Mouse (Mus musculus): ENCODE data around the gene Frat2. TPM values are rescaled to one million over a fixed set of nuclear protein-coding genes. Genes with fewer than 3 reads are reported as not detected.
"Not testable (repeated sequence)": the region's sequence is repeated elsewhere in the genome, so short reads cannot be mapped to it uniquely, and the experiment has no call there.

Frat2 gene
- 2.8 and 3.1 TPM in 2 replicates for polyA plus RNA-seq (2015; fragmentation: Nextera tagmentation; extraction: Ambion mirVana)

DNA sequence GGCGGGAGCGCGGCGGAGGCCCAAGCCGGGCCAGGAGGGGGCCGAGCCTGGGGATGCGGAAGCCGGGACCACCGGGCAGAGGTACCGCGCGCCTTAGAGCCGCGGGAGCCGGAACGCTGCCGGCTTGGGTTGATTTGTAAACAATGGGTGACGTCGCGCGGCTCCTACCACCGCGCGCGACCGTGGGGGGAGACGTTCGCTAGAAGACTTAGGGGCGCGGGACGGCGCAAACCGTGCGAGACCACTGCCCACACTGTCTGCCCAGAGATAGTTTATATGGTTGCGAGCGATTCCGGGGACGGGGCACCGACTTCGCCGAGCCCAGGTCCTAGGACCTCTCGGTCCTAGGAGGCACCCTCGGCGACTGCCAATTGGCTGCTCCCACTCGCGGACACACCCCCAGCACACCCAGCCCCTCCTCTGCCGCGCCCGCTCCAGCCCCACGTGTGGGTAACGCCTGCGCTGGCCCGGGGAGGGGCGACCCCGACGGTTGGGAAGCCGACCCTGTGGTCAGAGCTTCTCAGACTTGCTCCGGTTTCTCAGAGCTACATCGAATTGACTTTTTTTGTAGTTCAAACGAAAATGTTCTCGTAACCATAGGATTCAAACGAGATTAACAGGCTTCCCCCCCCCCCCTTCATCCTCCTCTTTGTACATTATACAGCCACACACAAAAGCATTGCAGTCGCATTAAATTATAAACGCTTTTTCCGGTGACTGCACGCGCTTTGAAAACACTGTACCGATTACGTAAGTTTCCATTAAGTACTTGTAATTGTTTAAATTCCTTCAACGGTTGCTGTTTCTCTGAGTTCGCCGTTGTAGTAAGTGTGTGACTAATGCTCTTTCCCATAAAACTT, at the start of gene Frat2:
Gene Frat2, minus strand, starts transcription at position 141 of the 860 bp plus-strand sequence.
- ATAC-seq (ENCODE audit: low FRiP score, low read depth): peak; percentile 96
- Histone ChIP-seq H3K27me3 (peaks cover 23% of the 10 kb centered on the region), H3K4me1 (peaks cover 30% of the 10 kb centered on the region), H3K4me2 (replicated peaks) (peak within 1 kb of the TSS; percentile 99), H3K9me3 (no peaks in the 10 kb centered on the region), H3K4me3 (peak within 1 kb of the TSS; percentile 79), H3K36me3 (no peaks in the 10 kb centered on the region), H3K9ac (peak within 1 kb of the TSS; percentile 76), H3K27ac (peak within 1 kb of the TSS; percentile 72; the same call in 1 of the 2 replicates)
- WGBS: under 1% methylated on average over 72 of the region's 72 CpGs

DNA sequence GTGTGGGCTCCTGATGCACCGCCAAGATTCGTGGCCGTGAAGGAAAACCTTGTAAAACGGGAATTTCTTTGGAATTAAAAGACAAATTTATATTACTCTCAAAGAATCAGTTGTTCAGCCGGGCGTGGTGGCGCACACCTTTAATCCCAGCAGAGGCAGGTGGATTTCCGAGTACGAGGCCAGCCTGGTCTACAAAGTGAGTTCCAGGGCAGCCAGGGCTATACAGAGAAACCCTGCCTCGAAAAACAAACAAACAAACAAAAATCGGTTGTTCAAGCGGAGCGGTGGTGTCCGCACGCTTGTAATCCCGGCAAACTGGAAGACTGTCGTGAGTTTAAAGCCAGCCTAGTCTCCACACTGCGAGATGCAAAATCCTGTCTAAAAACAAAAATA, 48.4 kb upstream of the Frat2 start:
- Histone ChIP-seq H3K9me3 (no peaks in the 10 kb centered on the region), H3K4me2 (replicated peaks) (peak overlapping the region; percentile 95), H3K27ac (no peak overlapping the region), H3K36me3 (0 out of 2 replicates have a peak, but pooled peaks cover 3% of the 10 kb centered on the region), H3K4me3 (peak overlapping the region; percentile 79), H3K27me3 (no peaks in the 10 kb centered on the region), H3K4me1 (peaks cover 16% of the 10 kb centered on the region), H3K9ac (peak overlapping the region; percentile 69)
- 0 out of 2 replicates have a peak, but pooled peaks have one; percentile 17 for ATAC-seq (ENCODE audit: low FRiP score, low read depth)
- WGBS: 18% methylated on average over 18 of the region's 18 CpGs

DNA sequence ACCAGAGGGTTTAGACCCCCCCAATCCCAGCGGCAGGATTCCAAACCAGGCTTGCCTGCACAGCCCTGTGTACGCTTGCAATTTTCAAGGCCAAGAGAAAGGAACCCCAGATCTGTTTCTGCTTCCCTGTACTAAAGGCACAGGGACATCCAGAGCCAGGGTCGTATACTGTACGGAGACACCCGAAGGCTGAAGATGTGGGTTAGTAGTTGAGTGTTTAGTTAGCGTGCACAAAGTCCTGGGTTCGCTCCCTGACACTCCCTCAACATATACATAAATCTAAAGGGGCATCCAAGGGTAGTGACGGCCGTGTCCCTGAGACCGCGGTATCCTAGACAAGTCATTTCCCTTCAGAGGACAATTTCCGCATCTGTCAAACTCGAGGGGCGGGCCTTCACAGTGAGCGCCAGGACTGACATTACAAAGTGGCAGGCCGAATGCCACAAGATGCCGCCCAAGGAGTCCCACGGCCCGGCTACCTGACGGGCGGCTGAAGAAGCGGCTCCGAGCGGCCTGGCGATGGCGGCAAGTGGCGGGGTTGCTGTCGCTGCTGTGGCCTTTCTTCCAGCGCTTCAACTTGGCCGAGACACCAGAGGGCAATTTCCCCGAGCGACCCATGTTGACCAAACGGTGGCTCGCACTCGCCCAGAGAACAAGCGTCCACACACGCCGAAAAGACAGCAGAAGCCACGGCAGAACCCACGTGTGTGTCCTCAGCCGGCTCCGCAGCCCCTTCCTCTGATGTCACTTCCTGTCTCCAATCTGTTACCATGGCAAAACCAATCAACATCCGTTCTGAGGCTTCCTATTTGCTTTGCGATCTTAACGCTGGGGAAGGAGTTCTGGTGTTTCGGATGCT, 47.8 kb upstream of the Frat2 start, which contains the start of gene Rrp12:
Gene Rrp12, minus strand, starts transcription at position 714 of the 859 bp plus-strand sequence.
- 1% methylated on average over 46 of the region's 46 CpGs for WGBS
- Histone ChIP-seq H3K27ac (no peak within 1 kb of the TSS), H3K9me3 (no peaks in the 10 kb centered on the region), H3K4me3 (peak within 1 kb of the TSS; percentile 79), H3K36me3 (peaks cover 6% of the 10 kb centered on the region; the same call in 1 of the 2 replicates), H3K4me1 (peaks cover 16% of the 10 kb centered on the region), H3K4me2 (replicated peaks) (peak within 1 kb of the TSS; percentile 95), H3K27me3 (no peaks in the 10 kb centered on the region), H3K9ac (peak within 1 kb of the TSS; percentile 69)
- ATAC-seq (ENCODE audit: low FRiP score, low read depth): peak; percentile 93; the same call in 1 of the 2 replicates

DNA sequence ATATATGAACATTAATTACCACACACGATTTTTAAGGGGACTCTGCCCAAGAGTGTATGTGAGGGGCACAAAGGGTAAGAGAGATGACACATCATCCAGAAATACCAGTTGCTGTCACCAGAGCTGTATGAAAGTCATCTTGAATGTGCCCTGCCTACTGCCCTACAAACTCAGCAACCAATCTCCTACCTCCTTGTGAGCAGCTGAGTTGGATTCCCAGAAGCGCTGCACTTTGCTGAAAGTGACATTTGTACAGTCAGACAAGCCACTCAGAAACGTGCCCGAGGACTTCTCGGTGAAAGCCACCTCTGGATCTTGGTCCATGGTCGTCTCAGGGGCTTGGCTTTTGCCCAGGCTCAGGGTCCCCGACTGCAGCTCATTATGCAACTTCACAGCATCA, 47.0 kb upstream of the Frat2 start:
- H3K27ac ChIP-seq: no peak overlapping the region
- H3K9me3 ChIP-seq: no peaks in the 10 kb centered on the region
- no peaks in the 10 kb centered on the region for H3K27me3 ChIP-seq
- ATAC-seq (ENCODE audit: low FRiP score, low read depth): no peak
- H3K4me2 ChIP-seq (replicated peaks): peak overlapping the region; percentile 95
- H3K4me1 ChIP-seq: peaks cover 16% of the 10 kb centered on the region
- H3K36me3 ChIP-seq: peaks cover 13% of the 10 kb centered on the region
- peak overlapping the region; percentile 69 for H3K9ac ChIP-seq
- H3K4me3 ChIP-seq: peak overlapping the region; percentile 79
- WGBS: 44% methylated on average over 7 of the region's 7 CpGs

DNA sequence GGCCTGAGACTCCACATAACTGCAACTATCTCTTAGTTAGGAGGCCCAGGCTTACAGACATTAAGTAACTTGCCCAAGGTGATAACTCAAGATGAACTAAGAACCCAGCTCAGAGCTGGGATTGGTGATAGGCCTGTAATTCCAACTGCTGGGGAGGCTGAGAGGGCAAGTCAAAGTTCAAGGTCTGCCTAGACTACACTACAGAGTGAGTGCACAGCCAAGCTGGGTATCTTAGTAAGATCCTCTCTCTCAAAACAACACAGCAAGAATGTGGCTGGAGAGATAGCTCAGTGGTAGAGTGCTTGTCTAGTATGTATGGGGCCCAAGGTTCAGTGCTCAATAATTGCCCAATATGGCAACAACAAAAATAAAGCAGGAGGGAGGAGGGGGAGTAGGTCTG, 40.3 kb upstream of the Frat2 start:
- Histone ChIP-seq H3K9me3 (no peaks in the 10 kb centered on the region), H3K4me3 (no peak overlapping the region), H3K27me3 (no peaks in the 10 kb centered on the region), H3K4me2 (replicated peaks) (no peak overlapping the region), H3K4me1 (no peaks in the 10 kb centered on the region), H3K36me3 (peaks cover 79% of the 10 kb centered on the region), H3K9ac (no peak overlapping the region), H3K27ac (no peak overlapping the region)
- no peak for ATAC-seq (ENCODE audit: low FRiP score, low read depth)

DNA sequence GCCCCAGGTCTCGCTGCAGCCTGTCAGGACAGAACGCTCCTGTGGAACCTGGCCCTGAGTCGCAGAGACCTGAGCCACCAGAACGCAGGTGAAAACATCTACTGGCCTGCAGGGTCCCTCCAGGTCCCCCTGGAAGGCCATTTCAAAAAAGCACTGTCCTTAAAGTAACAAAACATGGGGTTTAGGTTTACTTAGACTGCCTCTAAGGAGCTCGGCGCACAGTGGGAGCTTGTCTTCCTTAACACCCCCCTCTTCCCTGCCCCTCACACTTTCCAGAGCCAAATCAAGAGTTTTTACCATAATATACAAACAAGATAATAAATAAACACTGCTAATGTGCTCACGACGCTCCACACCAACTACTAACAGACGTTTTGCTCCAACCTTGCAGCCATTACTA, 36.0 kb upstream of the Frat2 start:
- H3K4me3 ChIP-seq: no peak overlapping the region
- no peak for ATAC-seq (ENCODE audit: low FRiP score, low read depth)
- no peak overlapping the region for H3K4me2 ChIP-seq (replicated peaks)
- no peaks in the 10 kb centered on the region for H3K9me3 ChIP-seq
- H3K27ac ChIP-seq: no peak overlapping the region
- H3K9ac ChIP-seq: no peak overlapping the region
- 92% methylated on average over 9 of the region's 9 CpGs for WGBS
- no peaks in the 10 kb centered on the region for H3K27me3 ChIP-seq
- no peaks in the 10 kb centered on the region for H3K4me1 ChIP-seq
- peaks cover 85% of the 10 kb centered on the region for H3K36me3 ChIP-seq

DNA sequence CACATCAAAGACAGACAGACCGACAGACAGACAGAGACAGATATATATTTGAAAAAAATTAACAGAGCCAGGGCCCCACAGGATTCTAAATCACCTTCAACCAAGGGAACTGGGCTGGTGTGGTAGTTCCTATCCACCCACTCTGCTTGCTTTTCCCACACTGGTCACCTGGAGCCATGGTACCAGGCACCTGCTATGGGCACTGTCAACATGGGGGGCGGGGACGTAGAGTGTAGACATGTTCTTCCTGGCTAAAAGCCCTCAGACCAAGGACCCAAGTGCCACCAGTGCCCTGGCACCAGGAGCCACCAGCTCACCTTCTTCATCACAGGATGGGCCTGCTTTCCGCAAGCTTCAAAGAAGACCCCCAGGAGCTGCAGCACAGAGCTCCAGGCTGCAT, 33.9 kb upstream of the Frat2 start:
- Histone ChIP-seq H3K4me3 (no peak overlapping the region), H3K36me3 (peaks cover 82% of the 10 kb centered on the region), H3K9ac (no peak overlapping the region), H3K9me3 (no peaks in the 10 kb centered on the region), H3K4me2 (replicated peaks) (no peak overlapping the region), H3K4me1 (no peaks in the 10 kb centered on the region), H3K27me3 (no peaks in the 10 kb centered on the region), H3K27ac (no peak overlapping the region)
- ATAC-seq (ENCODE audit: low FRiP score, low read depth): no peak
- 94% methylated on average over 4 of the region's 4 CpGs for WGBS

DNA sequence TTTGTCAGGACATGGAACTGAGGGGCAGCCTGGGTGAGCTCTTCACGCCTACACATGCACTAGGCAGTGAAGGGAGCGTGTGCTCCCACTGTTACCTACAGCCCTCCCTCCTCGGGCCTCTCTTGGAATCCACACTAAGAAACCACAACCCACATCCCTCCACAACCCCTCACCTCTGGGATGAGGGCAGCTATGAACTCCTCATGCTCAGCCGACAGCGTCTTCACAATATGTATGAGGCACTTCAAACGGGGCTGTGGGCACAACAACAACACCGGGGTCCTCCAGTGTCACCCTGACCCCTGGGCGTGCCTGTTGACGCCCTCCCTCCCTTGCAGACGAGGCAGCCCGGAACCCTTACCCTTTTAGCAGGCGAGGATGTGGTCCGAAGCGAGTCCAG, 26.4 kb upstream of the Frat2 start:
- Histone ChIP-seq H3K4me1 (no peaks in the 10 kb centered on the region), H3K9ac (no peak overlapping the region), H3K4me3 (no peak overlapping the region), H3K36me3 (peaks cover 90% of the 10 kb centered on the region), H3K9me3 (no peaks in the 10 kb centered on the region), H3K27ac (no peak overlapping the region), H3K4me2 (replicated peaks) (no peak overlapping the region), H3K27me3 (no peaks in the 10 kb centered on the region)
- WGBS: 92% methylated on average over 14 of the region's 14 CpGs
- no peak for ATAC-seq (ENCODE audit: low FRiP score, low read depth)

DNA sequence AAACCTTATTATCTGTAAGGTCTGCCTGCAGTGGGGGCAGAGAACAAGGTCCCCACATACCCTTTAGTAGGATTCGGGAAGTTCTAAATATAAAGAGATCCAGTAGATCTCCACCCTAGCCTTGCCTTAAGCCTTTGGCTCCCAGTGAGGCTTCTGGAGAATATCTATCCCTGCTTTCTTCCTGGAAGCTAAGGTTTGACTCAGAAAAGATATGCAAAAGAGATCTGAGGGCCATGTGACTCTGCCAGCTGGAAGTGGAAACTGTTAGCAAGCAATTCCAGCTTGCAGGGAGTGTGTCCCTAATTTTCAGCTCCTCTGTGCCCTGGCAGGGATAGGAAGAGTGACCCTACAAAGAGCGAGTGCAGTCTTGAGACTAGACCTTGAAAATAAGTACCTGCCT, 24.4 kb upstream of the Frat2 start:
- Histone ChIP-seq H3K4me2 (replicated peaks) (no peak overlapping the region), H3K27me3 (no peaks in the 10 kb centered on the region), H3K4me3 (no peak overlapping the region), H3K4me1 (no peaks in the 10 kb centered on the region), H3K9me3 (no peaks in the 10 kb centered on the region), H3K36me3 (peaks cover 98% of the 10 kb centered on the region), H3K9ac (no peak overlapping the region), H3K27ac (no peak overlapping the region)
- WGBS: 86% methylated on average over 2 of the region's 2 CpGs
- no peak for ATAC-seq (ENCODE audit: low FRiP score, low read depth)

DNA sequence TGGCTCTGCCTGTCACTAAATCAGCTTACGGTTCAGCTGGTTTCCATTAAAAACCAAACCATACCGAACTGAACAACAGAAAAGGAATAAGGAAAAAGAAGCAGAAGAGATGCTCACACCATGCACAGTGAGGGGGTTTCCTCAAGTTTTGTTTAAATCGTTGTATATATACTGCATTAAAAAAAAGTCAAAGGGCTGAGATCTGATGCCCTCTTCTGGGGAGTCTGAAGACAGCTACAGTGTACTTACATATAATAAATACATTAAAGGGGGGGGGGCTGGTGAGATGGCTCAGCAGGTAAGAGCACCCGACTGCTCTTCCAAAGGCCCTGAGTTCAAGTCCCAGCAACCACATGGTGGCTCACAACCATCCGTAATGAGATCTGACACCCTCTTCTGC, 22.0 kb upstream of the Frat2 start:
- not testable (repeated sequence) for H3K9ac ChIP-seq; H3K4me3 ChIP-seq; H3K4me2 ChIP-seq (replicated peaks); H3K9me3 ChIP-seq; H3K27ac ChIP-seq; H3K27me3 ChIP-seq; ATAC-seq (ENCODE audit: low FRiP score, low read depth); H3K4me1 ChIP-seq
- peaks cover 97% of the 10 kb centered on the region for H3K36me3 ChIP-seq
- 69% methylated on average over 5 of the region's 5 CpGs for WGBS

DNA sequence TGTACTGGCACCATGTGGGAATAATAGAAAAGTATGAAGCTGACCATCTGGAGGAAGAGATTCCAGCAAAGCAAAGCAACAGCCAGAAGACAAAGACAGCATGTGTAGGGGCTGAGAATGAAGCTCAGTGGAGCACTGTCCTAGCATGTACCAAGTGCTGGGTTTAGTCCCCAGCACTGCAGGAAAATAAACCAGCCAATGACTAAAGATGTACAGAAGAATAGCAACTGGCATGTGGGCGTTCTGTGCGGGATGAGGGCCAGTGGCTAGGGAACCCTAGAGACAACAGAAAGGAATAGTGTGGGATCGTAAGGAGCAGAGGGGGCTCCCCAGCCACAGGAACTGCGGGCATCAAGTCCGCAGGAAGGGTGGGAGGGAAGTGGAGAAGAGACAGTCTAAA, 21.4 kb upstream of the Frat2 start:
- 97% methylated on average over 5 of the region's 5 CpGs for WGBS
- Histone ChIP-seq H3K4me2 (replicated peaks) (no peak overlapping the region), H3K36me3 (peaks cover 93% of the 10 kb centered on the region), H3K27ac (no peak overlapping the region), H3K9me3 (no peaks in the 10 kb centered on the region), H3K27me3 (no peaks in the 10 kb centered on the region), H3K4me3 (no peak overlapping the region), H3K9ac (no peak overlapping the region), H3K4me1 (no peaks in the 10 kb centered on the region)
- no peak for ATAC-seq (ENCODE audit: low FRiP score, low read depth)

DNA sequence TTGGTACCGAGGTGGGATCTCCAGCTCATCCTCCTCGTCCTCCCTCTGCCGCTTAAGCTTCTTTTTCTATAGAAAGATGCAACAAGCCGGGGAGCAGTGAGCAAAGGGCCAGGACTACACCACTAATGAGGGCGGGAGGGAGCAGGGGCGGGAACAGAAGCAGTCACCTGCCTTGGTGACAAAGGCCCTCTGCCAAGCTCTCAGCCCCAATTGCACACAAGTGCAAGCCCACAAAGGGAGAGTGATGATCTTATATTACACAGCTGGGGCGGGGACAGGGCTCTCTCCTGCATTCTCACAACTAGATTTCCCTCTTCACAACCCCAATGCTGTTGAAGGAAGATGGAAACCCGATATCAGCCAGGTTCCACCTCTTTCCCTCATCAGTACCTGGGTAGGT, 18.8 kb upstream of the Frat2 start:
- Histone ChIP-seq H3K36me3 (peaks cover 91% of the 10 kb centered on the region), H3K4me2 (replicated peaks) (no peak overlapping the region), H3K4me3 (no peak overlapping the region), H3K4me1 (no peaks in the 10 kb centered on the region), H3K9me3 (no peaks in the 10 kb centered on the region), H3K9ac (no peak overlapping the region), H3K27me3 (no peaks in the 10 kb centered on the region), H3K27ac (no peak overlapping the region)
- ATAC-seq (ENCODE audit: low FRiP score, low read depth): no peak
- 85% methylated on average over 8 of the region's 8 CpGs for WGBS

Measured in limb, embryonic 13.5 days (tissue).